Mouse (Mus musculus) MEL (cell line): Measurements from ENCODE around the gene Gatad2a. TPM values are rescaled to one million over a fixed set of nuclear protein-coding genes. Genes with fewer than 3 reads are reported as not detected.
A peak's percentile ranks its signal among the peaks of the same experiment; 100 is the strongest.

Experiments
- DNase-seq: peaks from one replicate; pipeline ENCODE4 v3.0.0; 2011; ENCODE audit warnings: low read depth, low spot score
- H3K27ac ChIP-seq: 2 replicates; pipeline ENCODE4 v1.5.1; 2012; ENCODE audit warnings: low read depth, mild to moderate bottlenecking, control low read depth, low read length, moderate library complexity; ENCODE audit not compliant: control insufficient read depth
- H3K27me3 ChIP-seq, 2 experiments: fragments of 150-350 bp in 1 of 2; sonication (generic) in 1 of 2; 2 replicates each; pipeline ENCODE4 v1.6.1; 2012; ENCODE audit warnings: low read length in 2 of 2, mild to moderate bottlenecking in 2 of 2, improper control_type of control experiment in 1 of 2, moderate library complexity in 1 of 2; ENCODE audit not compliant: insufficient read depth in 2 of 2, control insufficient read depth in 1 of 2
- H3K36me3 ChIP-seq, 2 experiments: 2 replicates each; pipeline ENCODE4 v1.6.1; 2012 to 2014; ENCODE audit warnings: low read length in 2 of 2, improper control_type of control experiment in 1 of 2, inconsistent platforms in 1 of 2, mild to moderate bottlenecking in 1 of 2; ENCODE audit not compliant: insufficient read depth in 2 of 2, control insufficient read depth in 1 of 2
- H3K4me1 ChIP-seq, 2 experiments: fragments of 150-350 bp in 1 of 2; sonication (generic) in 1 of 2; 2 replicates each; pipeline ENCODE4 v1.6.1; 2012; ENCODE audit warnings: low read length in 2 of 2, improper control_type of control experiment in 1 of 2, mild to moderate bottlenecking in 1 of 2; ENCODE audit not compliant: insufficient read depth in 2 of 2, control insufficient read depth in 1 of 2
- H3K4me3 ChIP-seq, 2 experiments: fragments of 150-350 bp in 1 of 2; sonication (generic) in 1 of 2; 2 replicates each; pipeline ENCODE4 v1.5.1; 2012; ENCODE audit warnings: low read depth in 2 of 2, low read length in 2 of 2, mild to moderate bottlenecking in 2 of 2, moderate library complexity in 2 of 2, control low read depth in 1 of 2, improper control_type of control experiment in 1 of 2; ENCODE audit not compliant: control insufficient read depth in 1 of 2, insufficient read depth in 1 of 2
- H3K79me2 ChIP-seq: 2 replicates; pipeline ENCODE4 v1.6.1; 2012; ENCODE audit warnings: mild to moderate bottlenecking, low read length, moderate library complexity; ENCODE audit not compliant: control insufficient read depth, poor library complexity, insufficient read depth
- H3K9ac ChIP-seq: 2 replicates; pipeline ENCODE4 v1.6.1; 2012; ENCODE audit warnings: low read depth, mild to moderate bottlenecking, control low read depth, low read length, moderate library complexity; ENCODE audit not compliant: control insufficient read depth, poor library complexity, severe bottlenecking
- H3K9me3 ChIP-seq: fragments of 150-350 bp; sonication (generic); replicated peaks from 2 replicates; pipeline ENCODE4 v1.6.1; 2012; ENCODE audit warnings: mild to moderate bottlenecking, low read length, improper control_type of control experiment, moderate library complexity; ENCODE audit not compliant: insufficient read depth
- CHD1 ChIP-seq: IDR thresholded peaks from 2 replicates; pipeline ENCODE4 v1.6.1; 2012; ENCODE audit warnings: low read depth, mild to moderate bottlenecking, inconsistent platforms, low read length, improper control_type of control experiment
- CTCF ChIP-seq, 3 experiments: IDR thresholded peaks in 2 of 3; conservative IDR thresholded peaks in 1 of 3; 2 replicates each; pipeline ENCODE4 v1.5.1; 2011 to 2012; ENCODE audit warnings: low read length in 3 of 3, low read depth in 2 of 3, mild to moderate bottlenecking in 2 of 3, improper control_type of control experiment in 1 of 3, inconsistent platforms in 1 of 3, mixed read lengths in 1 of 3, moderate library complexity in 1 of 3; ENCODE audit not compliant: control insufficient read depth in 1 of 3, insufficient read depth in 1 of 3, poor library complexity in 1 of 3, severe bottlenecking in 1 of 3
- E2F4 ChIP-seq: IDR thresholded peaks from 2 replicates; pipeline ENCODE4 v1.6.1; 2011; ENCODE audit warnings: low read depth, low read length, improper control_type of control experiment, borderline replicate concordance
- ELF1 ChIP-seq: IDR thresholded peaks from 2 replicates; pipeline ENCODE4 v1.6.1; 2014; ENCODE audit warnings: low read depth, mild to moderate bottlenecking, inconsistent platforms, low read length, improper control_type of control experiment, moderate library complexity
- EP300 ChIP-seq, 2 experiments: IDR thresholded peaks; 2 replicates each; pipeline ENCODE4 v1.6.1; 2011; ENCODE audit warnings: improper control_type of control experiment in 2 of 2, low read length in 2 of 2, low read depth in 1 of 2, mild to moderate bottlenecking in 1 of 2
- HCFC1 ChIP-seq: IDR thresholded peaks from 2 replicates; pipeline ENCODE4 v1.6.1; 2012; ENCODE audit warnings: low read depth, mild to moderate bottlenecking, inconsistent platforms, low read length, improper control_type of control experiment, moderate library complexity
- MAFK ChIP-seq: IDR thresholded peaks from 2 replicates; pipeline ENCODE4 v1.6.1; 2011; ENCODE audit warnings: low read depth, mild to moderate bottlenecking, low read length, improper control_type of control experiment, borderline replicate concordance
- MAZ ChIP-seq: IDR thresholded peaks from 2 replicates; pipeline ENCODE4 v1.6.1; 2012; ENCODE audit warnings: low read depth, mild to moderate bottlenecking, inconsistent platforms, low read length, improper control_type of control experiment
- MEF2A ChIP-seq: IDR thresholded peaks from 2 replicates; pipeline ENCODE4 v1.6.1; 2014; ENCODE audit warnings: low read depth, mild to moderate bottlenecking, inconsistent platforms, low read length, improper control_type of control experiment; ENCODE audit not compliant: poor library complexity, insufficient replicate concordance, severe bottlenecking; ENCODE audit errors: extremely low read depth
- MXI1 ChIP-seq: IDR thresholded peaks from 2 replicates; pipeline ENCODE4 v1.6.1; 2011; ENCODE audit warnings: mild to moderate bottlenecking, low read depth, low read length, improper control_type of control experiment
- MYB ChIP-seq: IDR thresholded peaks from 2 replicates; pipeline ENCODE4 v1.6.1; 2011; ENCODE audit warnings: mild to moderate bottlenecking, low read depth, low read length, improper control_type of control experiment
- MYC ChIP-seq: IDR thresholded peaks from 2 replicates; pipeline ENCODE4 v1.6.1; 2011; ENCODE audit warnings: low read depth, mild to moderate bottlenecking, low read length, improper control_type of control experiment, moderate library complexity
- NRF1 ChIP-seq: IDR thresholded peaks from 2 replicates; pipeline ENCODE4 v1.6.1; 2014; ENCODE audit warnings: low read depth, mild to moderate bottlenecking, inconsistent platforms, low read length, improper control_type of control experiment, moderate library complexity; ENCODE audit not compliant: poor library complexity, insufficient read depth, severe bottlenecking
- POLR2AphosphoS2 ChIP-seq: IDR thresholded peaks from 2 replicates; pipeline ENCODE4 v1.6.1; 2011; ENCODE audit warnings: low read length, improper control_type of control experiment
- POLR2AphosphoS5 ChIP-seq: IDR thresholded peaks from 2 replicates; pipeline ENCODE4 v1.6.1; 2012; ENCODE audit warnings: low read depth, borderline replicate concordance, mild to moderate bottlenecking, inconsistent platforms, low read length, moderate library complexity, mixed read lengths
- RAD21 ChIP-seq: IDR thresholded peaks from 2 replicates; pipeline ENCODE4 v1.6.1; 2011; ENCODE audit warnings: mild to moderate bottlenecking, low read depth, low read length, improper control_type of control experiment
- SIN3A ChIP-seq: IDR thresholded peaks from 2 replicates; pipeline ENCODE4 v1.6.1; 2012; ENCODE audit warnings: low read length, improper control_type of control experiment, inconsistent platforms
- TCF12 ChIP-seq: IDR thresholded peaks from 2 replicates; pipeline ENCODE4 v1.6.1; 2014; ENCODE audit warnings: low read depth, mild to moderate bottlenecking, inconsistent platforms, low read length, improper control_type of control experiment, moderate library complexity
- ZC3H11A ChIP-seq: IDR thresholded peaks from 2 replicates; pipeline ENCODE4 v1.6.1; 2012; ENCODE audit warnings: low read depth, mild to moderate bottlenecking, inconsistent platforms, low read length, improper control_type of control experiment
- polyA plus RNA-seq, 2 experiments: library from polyadenylated mRNA; stranded (reverse) in 1 of 2; unstranded in 1 of 2; fragments of >175 nt in 1 of 2; fragments of >200 nt in 1 of 2; gene quantifications; 2 replicates each; pipeline versions ENCODE4 v1.2.1 to v1.2.4; 2012; ENCODE audit warnings: low replicate concordance in 2 of 2, low read depth in 1 of 2; ENCODE audit not compliant: insufficient read length in 2 of 2, insufficient read depth in 1 of 2, missing spikeins in 1 of 2
- total RNA-seq: library from RNA; depleted of rRNA; stranded (reverse); fragments of 300-350 nt; gene quantifications from 2 replicates; pipeline ENCODE4 v1.2.3, GENCODE M21; 2012

Gatad2a gene
- total and polyA plus RNA-seq, 3 experiments, result 38.0 to 129 (median 111) TPM

DNA sequence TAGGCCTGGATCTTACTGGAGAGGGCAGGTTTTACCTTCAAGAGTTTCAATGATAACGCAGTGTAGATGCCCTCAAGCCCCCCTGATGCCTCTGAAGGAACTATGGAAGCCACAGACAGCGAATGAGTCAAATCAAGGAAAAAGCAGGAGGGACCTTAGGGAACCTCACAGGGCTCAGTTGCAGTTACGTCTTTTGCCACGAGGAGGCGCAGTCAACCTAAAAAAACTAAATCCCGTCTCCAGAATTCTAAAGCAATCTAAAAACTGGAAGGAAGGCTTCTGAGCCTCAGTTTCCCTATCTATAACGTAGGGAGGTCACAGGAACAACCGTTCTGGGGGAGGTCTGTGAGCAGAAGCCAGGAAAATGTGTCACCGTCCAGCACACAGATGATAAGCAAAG is 122.0 kb downstream of the Gatad2a start (continued):
- TF ChIP-seq POLR2AphosphoS5 (no peak), ELF1 (no peak), MYC (no peak), ZC3H11A (peak; percentile 90), MAZ (no peak), MEF2A (no peak), E2F4 (no peak), CHD1 (no peak), MXI1 (no peak), MAFK (no peak), SIN3A (peak; percentile 30; the same call in 1 of the 2 replicates), POLR2AphosphoS2 (no peak), MYB (no peak), CTCF (IDR thresholded peaks at IDR 0.05 in 2 of 3, conservative IDR thresholded peaks at IDR 0.05 in 1 of 3; ENCODE audit: control insufficient read depth in 1 of 3, insufficient read depth in 1 of 3, low read depth in 2 of 3, low read length in 3 of 3, poor library complexity in 1 of 3, severe bottlenecking in 1 of 3) (peak; percentile 71 to 89 (median 87))

DNA sequence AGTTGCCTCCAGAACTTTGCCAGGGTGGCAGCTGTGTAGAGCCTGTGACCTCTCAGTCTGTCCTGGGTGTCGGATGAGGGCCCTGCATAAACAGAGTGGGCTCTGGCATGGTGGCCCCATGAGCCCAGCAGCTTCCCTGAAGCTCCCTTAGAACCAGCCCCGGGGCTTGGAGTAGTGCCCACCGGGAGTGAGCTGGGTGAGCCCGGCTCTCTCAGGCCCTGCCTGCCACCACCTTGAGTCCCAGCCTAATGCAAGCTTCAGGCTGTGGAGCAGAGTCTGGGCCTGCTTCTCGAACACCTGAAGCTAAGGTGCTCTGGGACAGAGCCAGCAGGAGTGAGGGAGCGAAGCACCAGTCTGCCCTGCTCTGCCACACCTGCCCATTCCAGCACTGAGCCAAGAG is 125.3 kb downstream of the Gatad2a start:
- no peak for TF ChIP-seq SIN3A
- TF ChIP-seq HCFC1, result no peak
- TF ChIP-seq CTCF (IDR thresholded peaks at IDR 0.05 in 2 of 3, conservative IDR thresholded peaks at IDR 0.05 in 1 of 3; ENCODE audit: control insufficient read depth in 1 of 3, insufficient read depth in 1 of 3, low read depth in 2 of 3, low read length in 3 of 3, poor library complexity in 1 of 3, severe bottlenecking in 1 of 3), result no peak
- TF ChIP-seq EP300 (IDR thresholded peaks at IDR 0.05; ENCODE audit: low read depth in 1 of 2, low read length in 2 of 2), result no peak
- no peak for TF ChIP-seq RAD21
- TF ChIP-seq TCF12, result no peak
- TF ChIP-seq NRF1, result no peak
- no peaks in the 10 kb centered on the region for H3K79me2 ChIP-seq
- H3K27ac ChIP-seq, result no peak overlapping the region
- H3K4me1 ChIP-seq, result peaks cover 0 to 5% of the 10 kb centered on the region in 2 experiments; a peak in 2 of 4 replicates
- H3K4me3 ChIP-seq, result no peak overlapping the region
- no peaks in the 10 kb centered on the region for H3K36me3 ChIP-seq
- no peaks in the 10 kb centered on the region for H3K27me3 ChIP-seq
- H3K9me3 ChIP-seq, result no peaks in the 10 kb centered on the region
- DNase-seq, result no peak
- no peak overlapping the region for H3K9ac ChIP-seq
